Mouse (Mus musculus): Measurements from ENCODE around the gene Abhd6. TPM values are rescaled to one million over a fixed set of nuclear protein-coding genes. Genes with fewer than 3 reads are reported as not detected.

Gene Abhd6
- polyA plus RNA-seq, 1 experiment from 2014 or later, result 21.0 TPM

- no peak overlapping the region for H3K4me3 ChIP-seq (ENCODE audit: low read depth, low read length)
- H3K36me3 ChIP-seq (replicated peaks; ENCODE audit: control insufficient read depth, insufficient read depth, low read depth, low read length), result no peaks in the 10 kb centered on the region
- 64% methylated on average over 10 of the region's 10 CpGs for WGBS
- DNase-seq (ENCODE audit: low spot score) (no peak), ATAC-seq (replicated peaks; ENCODE audit: insufficient number of reproducible peaks, low FRiP score, low TSS enrichment, low read depth) (no peak)
- no peak overlapping the region for H3K9ac ChIP-seq (replicated peaks; ENCODE audit: low read length)
- H3K4me2 ChIP-seq (ENCODE audit: low read depth, low read length), result no peak overlapping the region
- no peaks in the 10 kb centered on the region for H3K27me3 ChIP-seq (ENCODE audit: control insufficient read depth, insufficient read depth, low read length)
- no peak overlapping the region for H3K27ac ChIP-seq (replicated peaks; ENCODE audit: low read depth, low read length)
- H3K9me3 ChIP-seq (replicated peaks; ENCODE audit: control insufficient read depth, low read length), result no peaks in the 10 kb centered on the region
- no peaks in the 10 kb centered on the region for H3K4me1 ChIP-seq (ENCODE audit: control insufficient read depth, insufficient read depth, low read length)
Observed at GRCm38 (mm10) chr14:8099561-8100021, 96.9 kb downstream of the Abhd6 start.

GRCm38 (mm10) chr14:8101886-8102285, 99.2 kb downstream of the Abhd6 start:
- Histone ChIP-seq H3K4me1 (ENCODE audit: control insufficient read depth, insufficient read depth, low read length) (no peaks in the 10 kb centered on the region), H3K36me3 (replicated peaks; ENCODE audit: control insufficient read depth, insufficient read depth, low read depth, low read length) (no peaks in the 10 kb centered on the region), H3K4me2 (ENCODE audit: low read depth, low read length) (no peak overlapping the region), H3K9ac (replicated peaks; ENCODE audit: low read length) (no peak overlapping the region), H3K4me3 (ENCODE audit: low read depth, low read length) (no peak overlapping the region), H3K27ac (replicated peaks; ENCODE audit: low read depth, low read length) (no peak overlapping the region), H3K9me3 (replicated peaks; ENCODE audit: control insufficient read depth, low read length) (no peaks in the 10 kb centered on the region), H3K27me3 (ENCODE audit: control insufficient read depth, insufficient read depth, low read length) (no peaks in the 10 kb centered on the region)
- 92% methylated on average over 8 of the region's 8 CpGs for WGBS
- no peak for DNase-seq (ENCODE audit: low spot score)
- no peak for ATAC-seq (replicated peaks; ENCODE audit: insufficient number of reproducible peaks, low FRiP score, low TSS enrichment, low read depth)

GRCm38 (mm10) chr14:8102676-8103075, 100.0 kb downstream of the Abhd6 start:
- Histone ChIP-seq H3K27me3 (ENCODE audit: control insufficient read depth, insufficient read depth, low read length) (no peaks in the 10 kb centered on the region), H3K4me1 (ENCODE audit: control insufficient read depth, insufficient read depth, low read length) (no peaks in the 10 kb centered on the region), H3K9ac (replicated peaks; ENCODE audit: low read length) (no peak overlapping the region), H3K27ac (replicated peaks; ENCODE audit: low read depth, low read length) (no peak overlapping the region), H3K4me2 (ENCODE audit: low read depth, low read length) (no peak overlapping the region), H3K36me3 (replicated peaks; ENCODE audit: control insufficient read depth, insufficient read depth, low read depth, low read length) (no peaks in the 10 kb centered on the region), H3K4me3 (ENCODE audit: low read depth, low read length) (no peak overlapping the region), H3K9me3 (replicated peaks; ENCODE audit: control insufficient read depth, low read length) (no peaks in the 10 kb centered on the region)
- no peak for ATAC-seq (replicated peaks; ENCODE audit: insufficient number of reproducible peaks, low FRiP score, low TSS enrichment, low read depth)
- no peak for DNase-seq (ENCODE audit: low spot score)
- 91% methylated on average over 12 of the region's 12 CpGs for WGBS

Other genes starting within 250 kb of the Abhd6 start
- gene Gm26661, start 211.3 kb upstream of the Abhd6 start, polyA plus RNA-seq (2014; fragmentation: Nextera tagmentation; extraction: Ambion mirVana), result not detected in 2 replicates
- 14.7 and 17.0 TPM in 2 replicates for gene Flnb, start 184.9 kb upstream of the Abhd6 start, polyA plus RNA-seq (2014; fragmentation: Nextera tagmentation; extraction: Ambion mirVana)
- not detected in 2 replicates for gene Gm45521, start 45.6 kb upstream of the Abhd6 start, polyA plus RNA-seq (2014; fragmentation: Nextera tagmentation; extraction: Ambion mirVana)
- 0.08 TPM in 1 of 2 replicates, not detected in the other for gene Dnase1l3, start 8.3 kb upstream of the Abhd6 start, polyA plus RNA-seq (2014; fragmentation: Nextera tagmentation; extraction: Ambion mirVana)
- 67.0 and 74.4 TPM in 2 replicates for gene Rpp14, start 77.5 kb downstream of the Abhd6 start, polyA plus RNA-seq (2014; fragmentation: Nextera tagmentation; extraction: Ambion mirVana)
- gene Pxk, start 95.3 kb downstream of the Abhd6 start, polyA plus RNA-seq (2014; fragmentation: Nextera tagmentation; extraction: Ambion mirVana), result 23.4 and 24.4 TPM in 2 replicates
- gene Pdhb, start 170.1 kb downstream of the Abhd6 start, polyA plus RNA-seq (2014; fragmentation: Nextera tagmentation; extraction: Ambion mirVana), result 212 and 229 TPM in 2 replicates
- 11.9 and 14.1 TPM in 2 replicates for gene Kctd6, start 211.2 kb downstream of the Abhd6 start, polyA plus RNA-seq (2014; fragmentation: Nextera tagmentation; extraction: Ambion mirVana)

Data from embryonic facial prominence, embryonic 11.5 days (tissue).